Mouse (Mus musculus) E14TG2a.4 (cell line): ENCODE measurements around the gene Olfr1380.
A peak's percentile ranks its signal among the peaks of the same experiment; 100 is the strongest.
"Not testable (repeated sequence)": the region's sequence is repeated elsewhere in the genome, so short reads cannot be mapped to it uniquely, and the experiment has no call there.

Experiments used
- CTCF ChIP-seq: conservative IDR thresholded peaks from 2 replicates; pipeline ENCODE4 v1.5.1; 2014; ENCODE audit warnings: low read length
- NANOG ChIP-seq: IDR thresholded peaks from 2 replicates; pipeline ENCODE4 v1.6.1; 2014; ENCODE audit warnings: borderline replicate concordance, low read length, mixed read lengths

DNA sequence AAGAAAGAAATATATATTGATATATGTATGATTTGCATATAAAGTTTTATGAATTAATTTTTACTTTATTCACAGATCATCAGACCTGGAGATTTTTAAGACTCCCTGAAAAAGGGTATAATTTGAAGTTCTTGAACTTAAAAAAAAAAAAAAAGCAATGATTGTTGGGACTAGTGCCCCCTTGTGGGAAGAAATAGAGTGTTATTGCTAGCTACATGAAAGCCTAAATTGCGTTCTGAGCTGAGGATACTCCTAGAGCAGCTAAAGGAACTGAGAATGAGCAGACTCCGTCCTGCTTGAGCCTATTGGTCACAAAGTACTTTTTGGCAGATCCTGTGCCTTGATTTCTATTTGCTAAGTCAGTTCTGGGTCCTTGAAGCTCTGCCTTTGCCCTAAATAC, 18.4 kb downstream of the Olfr1380 start:
- peak; percentile 54 for TF ChIP-seq CTCF
- TF ChIP-seq NANOG, result not testable (repeated sequence)
